Mouse (Mus musculus) C2C12 (cell line): ENCODE measurements around the gene P2ry12.

Source experiments
- CTCF ChIP-seq: IDR thresholded peaks from one replicate; pipeline ENCODE4 v1.5.1; 2011; ENCODE audit not compliant: control insufficient read depth, insufficient read depth, insufficient read length
- MAX ChIP-seq: IDR thresholded peaks from one replicate; pipeline ENCODE4 v1.6.1; 2011; ENCODE audit warnings: mild to moderate bottlenecking, control low read depth
- MYOD1 ChIP-seq: IDR thresholded peaks from one replicate; pipeline ENCODE4 v1.6.1; 2011; ENCODE audit warnings: low read depth; ENCODE audit not compliant: control insufficient read depth, insufficient read length

DNA sequence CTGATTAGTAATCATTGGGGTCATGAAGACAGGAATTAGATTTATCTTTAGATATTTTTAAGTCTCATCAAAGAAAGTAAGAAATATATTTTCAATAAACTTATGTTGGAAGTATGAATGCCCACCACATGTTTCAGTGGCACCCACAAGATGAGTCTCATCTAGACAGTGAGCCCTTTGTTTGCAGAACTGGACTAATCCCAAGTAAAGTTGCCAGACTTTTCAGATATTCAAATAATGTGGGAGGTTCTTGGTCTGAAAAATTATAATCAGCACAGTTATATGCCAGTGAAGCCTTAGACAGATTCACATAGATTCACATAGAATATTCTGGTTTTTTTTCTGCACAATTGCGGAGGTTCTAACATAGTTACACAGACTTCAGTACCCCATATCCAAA lies 12.2 kb downstream of the P2ry12 start:
- no peak for TF ChIP-seq CTCF
- TF ChIP-seq MAX = no peak
- no peak for TF ChIP-seq MYOD1
